Mouse (Mus musculus) testis, postnatal 10 days (tissue): ENCODE data around the gene Tmem217.

ENCODE experiments used
- DNase-seq: peaks from one replicate; pipeline ENCODE4 v3.0.0; 2021; ENCODE audit warnings: low spot score

Tmem217 gene

DNA sequence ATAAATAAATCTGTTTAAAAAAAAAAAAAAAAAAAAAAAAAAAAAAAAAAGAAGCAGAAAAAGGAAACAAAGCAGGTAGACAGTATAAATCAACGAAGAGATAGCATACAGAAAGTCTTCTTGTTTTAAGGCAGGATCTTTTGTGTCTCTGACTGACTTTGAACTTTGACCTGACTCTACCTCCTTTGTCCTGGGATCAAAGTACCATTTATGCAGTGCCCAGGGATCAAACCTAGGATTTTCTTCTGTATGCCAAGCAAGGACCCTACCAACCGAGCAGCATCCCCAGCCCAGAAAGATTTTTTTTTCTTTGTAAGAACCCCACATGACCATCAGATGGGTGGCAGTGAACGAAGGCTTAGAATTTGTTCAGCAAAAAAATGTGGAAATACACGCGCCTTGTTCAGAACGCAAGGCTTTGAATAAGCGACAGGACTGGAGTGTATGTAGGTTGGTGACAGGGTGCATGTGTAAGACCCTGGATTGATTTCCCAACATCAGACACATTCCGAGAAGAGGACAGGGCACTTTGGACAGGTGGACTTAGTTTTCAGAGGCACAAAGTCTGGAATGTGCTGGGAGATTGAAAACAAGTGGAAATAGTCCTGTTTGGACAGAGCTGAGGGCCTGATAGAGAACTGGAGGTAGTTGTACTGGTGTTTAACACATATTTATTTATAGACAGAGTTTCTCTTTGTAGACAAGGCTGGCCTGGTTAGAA lies 63.8 kb downstream of the Tmem217 start:
- DNase-seq: no peak

- no peak for DNase-seq
Observed at GRCm38 (mm10) chr17:29485336-29486233, 66.6 kb downstream of the Tmem217 start.

GRCm38 (mm10) chr17:29484431-29484830 lies 67.8 kb downstream of the Tmem217 start:
- DNase-seq: no peak

- no peak for DNase-seq
Observed at GRCm38 (mm10) chr17:29483282-29483681, 68.9 kb downstream of the Tmem217 start.

DNA sequence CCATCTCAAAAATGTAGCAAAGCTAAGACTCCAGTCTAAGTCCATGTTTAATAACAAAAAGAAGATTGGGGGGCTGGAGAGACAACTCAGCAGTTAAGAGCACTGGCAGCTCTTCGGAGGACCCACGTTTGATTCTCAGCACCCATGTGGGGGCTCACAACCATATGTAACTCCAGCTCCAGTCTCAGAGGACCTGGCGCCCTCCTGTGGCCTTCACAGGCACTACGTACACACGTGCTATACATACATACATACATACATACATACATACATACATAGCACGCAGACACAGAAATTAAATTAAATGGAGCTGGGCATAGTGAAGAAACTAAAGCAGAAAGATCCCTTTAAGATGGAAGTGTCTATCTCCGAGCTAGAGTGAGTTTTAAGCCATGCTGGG lies 69.6 kb downstream of the Tmem217 start:
- DNase-seq: no peak

GRCm38 (mm10) chr17:29480256-29480655 lies 71.9 kb downstream of the Tmem217 start:
- DNase-seq: no peak

- no peak for DNase-seq
Observed at GRCm38 (mm10) chr17:29478271-29478670, 73.9 kb downstream of the Tmem217 start.

GRCm38 (mm10) chr17:29477357-29477756 lies 74.8 kb downstream of the Tmem217 start:
- no peak for DNase-seq

DNA sequence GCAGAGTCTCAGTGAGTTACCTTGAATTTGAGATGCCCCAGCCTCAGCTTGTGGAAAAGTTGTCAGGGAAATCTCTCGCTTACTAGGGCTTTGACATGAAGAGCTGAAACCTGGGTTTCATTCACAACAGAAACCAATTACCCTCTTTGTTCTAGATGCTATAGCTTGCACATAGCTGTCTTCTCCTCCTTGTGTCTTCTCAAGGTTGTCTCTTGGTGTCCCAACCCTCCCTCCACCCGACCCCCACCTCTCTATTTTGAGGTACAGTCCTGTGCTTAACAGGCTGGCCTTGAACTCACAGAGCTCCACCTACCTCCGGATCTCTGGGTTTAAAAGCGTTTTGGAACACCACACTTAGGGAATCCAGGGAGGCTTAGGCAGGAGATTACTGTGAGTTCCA lies 75.7 kb downstream of the Tmem217 start:
- DNase-seq: no peak
